ENCODE assay signal across 22 mouse cellular contexts in genomic region chr6:12215178-12215553, GRCm38 (mm10).
"Had no signal": no experiment of that assay in that cellular context is flagged by ENCODE, and none has a peak within 500 bp of the region (broad histone marks: within the 10 kb centered on the region; RNA-seq: fewer than 3 reads in every experiment).

No protein-coding gene starts in this region.

- H3K9me3 ChIP-seq: limb, embryonic 15.5 days had no signal

- H3K4me2 ChIP-seq: heart, embryonic 12.5 days; hindbrain, embryonic 12.5 days; hindbrain, embryonic 14.5 days; limb, embryonic 13.5 days; limb, embryonic 15.5 days had no signal

- H3K36me3 ChIP-seq: heart, embryonic 10.5 days; heart, embryonic 12.5 days; hindbrain, embryonic 10.5 days; hindbrain, embryonic 12.5 days; limb, embryonic 13.5 days; limb, embryonic 15.5 days had no signal

- H3K9ac ChIP-seq: heart, embryonic 12.5 days; hindbrain, embryonic 12.5 days; hindbrain, embryonic 14.5 days; limb, embryonic 13.5 days; limb, embryonic 15.5 days had no signal

- ATAC-seq: forebrain, embryonic 16.5 days; hindbrain, embryonic 16.5 days; inflammation-experienced regulatory T-cells, adult 6 months; intestine, embryonic 16.5 days had no signal

- DNase-seq: gastrocnemius, adult 2 months; gastrocnemius, postnatal 10 days; gastrocnemius, postnatal 25 days; heart, adult 18-20 months; heart, postnatal 10 days; heart, postnatal 4 days; kidney, adult 11 months; kidney, adult 2 months; kidney, postnatal 14 days; layer of hippocampus, adult 9-11 months; left cerebral cortex, postnatal 4 days had no signal

- H3K4me1 ChIP-seq: heart, embryonic 10.5 days; heart, embryonic 12.5 days; hindbrain, embryonic 10.5 days; hindbrain, embryonic 12.5 days; limb, embryonic 13.5 days; limb, embryonic 15.5 days had no signal

- H3K27ac ChIP-seq: gastrocnemius, adult 2 months; heart, embryonic 10.5 days; hindbrain, embryonic 10.5 days; hindbrain, embryonic 12.5 days; hindbrain, embryonic 14.5 days; limb, embryonic 13.5 days; limb, embryonic 15.5 days had no signal

- H3K27me3 ChIP-seq: heart, embryonic 12.5 days; hindbrain, embryonic 12.5 days; limb, embryonic 13.5 days; limb, embryonic 15.5 days had no signal

- H3K4me3 ChIP-seq: gastrocnemius, adult 2 months; heart, embryonic 10.5 days; heart, embryonic 12.5 days; hindbrain, embryonic 10.5 days; hindbrain, embryonic 12.5 days; limb, embryonic 13.5 days; limb, embryonic 15.5 days had no signal
